15 mouse cellular contexts compared by ENCODE assay signal in the genomic region with DNA sequence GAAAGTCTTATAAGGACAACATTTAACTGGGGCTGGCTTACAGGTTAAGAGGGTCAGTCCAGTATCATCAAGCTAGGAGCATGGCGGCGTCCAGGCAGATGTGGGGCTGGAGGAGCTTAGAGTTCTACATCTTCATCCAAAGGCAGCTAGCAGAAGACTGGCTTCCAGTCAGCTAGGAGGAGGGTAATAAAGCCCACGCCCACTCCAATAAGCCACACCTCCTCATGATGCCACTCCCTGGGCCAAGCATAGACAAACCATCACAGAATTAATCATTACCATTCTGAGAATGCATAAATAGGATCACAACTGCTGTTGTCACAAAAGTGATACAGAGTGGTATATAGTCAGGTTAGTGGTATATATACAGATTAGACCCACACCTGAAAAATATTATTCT.
DNase-seq lines count a peak whose midpoint lies in the region.
"Had no signal": no experiment of that assay in that cellular context is flagged by ENCODE, and none has a peak within 500 bp of the region (broad histone marks: within the 10 kb centered on the region; RNA-seq: fewer than 3 reads in every experiment).

No protein-coding gene starts in this region.

- peak; percentile 41 for DNase-seq in NIH3T3 (ENCODE audit: low read depth)
- peak; percentile 59 to 84 for DNase-seq in kidney, adult 8-10 months
- peak; percentile 27 for DNase-seq in kidney, postnatal 10 days
- peak; percentile 35 to 46 for DNase-seq in kidney, postnatal 4 days
- no peak for DNase-seq in left cerebral cortex, adult 18-20 months (ENCODE audit: low spot score in 2 of 2)
- DNase-seq in yolk sac, embryonic 10.5 days (ENCODE audit: low spot score) = no peak
- no peak for DNase-seq in liver
- DNase-seq: adrenal gland, postnatal 10 days; cerebellum, adult 11 months; cerebellum, adult 8-10 months; cerebellum, postnatal 14 days; embryo, embryonic 11 days; gastrocnemius, postnatal 36 days; heart, adult 11 months; heart, postnatal 14 days had no signal

Comparison
In these comparisons a context has a peak if more than half of its experiments do, and no peak if none do; other contexts are left out.
1. DNase-seq: peak in NIH3T3 (single experiment), kidney, adult 8-10 months (2 of 2), kidney, postnatal 10 days (single experiment) and kidney, postnatal 4 days (2 of 2); none in left cerebral cortex, adult 18-20 months (0 of 2), yolk sac, embryonic 10.5 days (single experiment) and liver (single experiment).